Mouse (Mus musculus) heart, postnatal 0 days (tissue): ENCODE results near the gene Pom121. TPM values are rescaled to one million over a fixed set of nuclear protein-coding genes. Genes with fewer than 3 reads are reported as not detected.
A peak's percentile ranks its signal among the peaks of the same experiment; 100 is the strongest.
"Not testable (repeated sequence)": the region's sequence is repeated elsewhere in the genome, so short reads cannot be mapped to it uniquely, and the experiment has no call there.

Experiments used
- ATAC-seq: fragments of 200-750 bp; cut with Nextera tagmentation; 2 replicates; pipeline ENCODE4 v1.8.0; 2017; ENCODE audit warnings: low read depth, moderate number of reproducible peaks, moderate library complexity; ENCODE audit not compliant: insufficient read depth
- DNase-seq: peaks from one replicate; pipeline ENCODE4 v3.0.0-alpha.2; 2016; ENCODE audit warnings: low spot score
- H3K27ac ChIP-seq: fragments of 300-500 bp; sonication (generic); 2 replicates; pipeline ENCODE4 v1.5.1; 2014; ENCODE audit warnings: low read depth, mild to moderate bottlenecking
- H3K27me3 ChIP-seq: fragments of 300-500 bp; sonication (generic); 2 replicates; pipeline ENCODE4 v1.6.1; 2014; ENCODE audit warnings: low read length, mixed read lengths; ENCODE audit not compliant: control insufficient read depth, insufficient read depth
- H3K36me3 ChIP-seq: fragments of 300-500 bp; sonication (generic); replicated peaks from 2 replicates; pipeline ENCODE4 v1.6.1; 2014; ENCODE audit warnings: low read length, mixed read lengths; ENCODE audit not compliant: control insufficient read depth, insufficient read depth
- H3K4me1 ChIP-seq: fragments of 300-500 bp; sonication (generic); 2 replicates; pipeline ENCODE4 v1.6.1; 2014; ENCODE audit warnings: antibody characterized with exemption; ENCODE audit not compliant: control insufficient read depth, insufficient read depth
- H3K4me2 ChIP-seq: fragments of 300-500 bp; sonication (generic); 2 replicates; pipeline ENCODE4 v1.6.1; 2014; ENCODE audit warnings: low read depth, mild to moderate bottlenecking, low read length, moderate library complexity
- H3K4me3 ChIP-seq: fragments of 300-500 bp; sonication (generic); 2 replicates; pipeline ENCODE4 v1.5.1; 2014; ENCODE audit warnings: low read depth, low read length
- H3K9ac ChIP-seq: fragments of 300-500 bp; sonication (generic); replicated peaks from 2 replicates; pipeline ENCODE4 v1.6.1; 2014; ENCODE audit warnings: low read depth, low read length, mixed read lengths
- H3K9me3 ChIP-seq: fragments of 300-500 bp; sonication (generic); replicated peaks from 2 replicates; pipeline ENCODE4 v1.6.1; 2016; ENCODE audit warnings: low read length; ENCODE audit not compliant: control insufficient read depth
- CTCF ChIP-seq: IDR thresholded peaks from 2 replicates; pipeline ENCODE4 v1.5.1; 2016; ENCODE audit warnings: antibody characterized with exemption, control low read depth, low read depth
- EP300 ChIP-seq: IDR thresholded peaks from 2 replicates; pipeline ENCODE4 v1.6.1; 2016; ENCODE audit warnings: antibody characterized with exemption, low read depth
- WGBS: fragments of 180-500 bp; shearing (Covaris S2); extraction: QIAGEN DNeasy Blood & Tissue Kit; methylation state at CpG from one replicate; pipeline ENCODE4 v1.1.7; 2014; 5-methylcytosine and 5-hydroxymethylcytosine counted together
- polyA plus RNA-seq: library from polyadenylated mRNA; unstranded; fragments of >200 nt; fragmentation: Nextera tagmentation; extraction: Ambion mirVana; gene quantifications from 2 replicates; pipeline ENCODE4 v1.2.1, GENCODE M21; 2015
- total RNA-seq: library from RNA; depleted of rRNA; stranded (reverse); fragments of >200 nt; gene quantifications from 2 replicates; pipeline ENCODE4 v1.2.3, GENCODE M21; 2014; ENCODE audit warnings: low replicate concordance

Pom121 gene
- total and polyA plus RNA-seq, 2 experiments from 2014 or later = 4.4 to 10.3 TPM

GRCm38 (mm10) chr5:135376341-135376740 lies 18.0 kb downstream of the Pom121 start:
- no peak for ATAC-seq
- Histone ChIP-seq H3K9ac (no peak overlapping the region), H3K4me2 (no peak overlapping the region), H3K27me3 (no peaks in the 10 kb centered on the region), H3K4me3 (no peak overlapping the region), H3K36me3 (peaks cover 91% of the 10 kb centered on the region), H3K4me1 (peaks cover 5% of the 10 kb centered on the region; the same call in 1 of the 2 replicates), H3K9me3 (no peaks in the 10 kb centered on the region), H3K27ac (no peak overlapping the region)
- WGBS = 68% methylated on average over 2 of the region's 2 CpGs
- no peak for DNase-seq
- TF ChIP-seq EP300 (no peak), CTCF (no peak)

DNA sequence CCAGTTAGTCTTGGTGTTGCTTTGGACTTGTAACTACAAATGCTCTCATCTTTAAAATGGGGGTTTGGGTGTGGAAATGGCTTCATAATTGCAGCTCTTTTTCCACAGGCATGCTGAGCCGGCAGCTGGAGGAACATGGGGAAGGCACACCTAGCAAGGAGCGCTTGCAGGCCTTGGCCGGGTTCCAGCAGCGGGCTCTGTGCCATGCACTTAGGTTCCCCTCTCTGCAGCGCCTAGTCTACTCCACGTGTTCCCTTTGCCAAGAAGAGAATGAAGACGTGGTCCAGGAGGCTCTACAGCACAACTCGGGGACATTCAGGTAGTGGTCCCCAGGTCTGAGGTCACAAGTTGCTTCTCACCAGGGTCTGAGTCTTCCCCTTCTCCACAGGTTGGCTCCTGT lies 19.2 kb downstream of the Pom121 start:
- Histone ChIP-seq H3K9ac (no peak overlapping the region), H3K4me1 (peaks cover 14% of the 10 kb centered on the region), H3K4me3 (no peak overlapping the region), H3K4me2 (no peak overlapping the region), H3K27me3 (no peaks in the 10 kb centered on the region), H3K36me3 (peaks cover 80% of the 10 kb centered on the region), H3K27ac (no peak overlapping the region), H3K9me3 (no peaks in the 10 kb centered on the region)
- DNase-seq (peak; percentile 55), ATAC-seq (peak; percentile 61)
- TF ChIP-seq CTCF (no peak), EP300 (no peak)
- WGBS = 24% methylated on average over 8 of the region's 8 CpGs

DNA sequence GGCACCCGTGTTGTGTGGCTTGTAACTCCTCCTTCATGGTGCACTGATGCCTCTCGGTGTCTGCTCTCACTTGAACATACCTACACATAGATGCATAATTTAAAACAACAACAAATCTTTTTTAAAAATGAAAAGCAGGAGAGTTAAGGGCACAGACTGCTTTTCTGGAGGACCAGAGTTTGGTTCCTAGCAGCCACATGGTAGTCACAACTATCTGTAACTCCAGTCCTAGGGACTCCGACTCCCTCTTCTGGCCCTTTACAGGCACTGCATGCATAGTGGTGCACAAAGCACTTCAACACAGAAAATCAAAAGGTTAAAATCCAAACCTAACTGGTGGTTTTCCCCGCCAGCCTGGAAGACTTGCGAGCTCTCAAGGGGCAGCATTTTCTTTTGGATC lies 20.7 kb downstream of the Pom121 start:
- Histone ChIP-seq H3K4me3 (no peak overlapping the region), H3K27ac (no peak overlapping the region), H3K4me1 (peaks cover 20% of the 10 kb centered on the region), H3K36me3 (peaks cover 64% of the 10 kb centered on the region), H3K27me3 (no peaks in the 10 kb centered on the region), H3K9me3 (no peaks in the 10 kb centered on the region), H3K4me2 (no peak overlapping the region), H3K9ac (no peak overlapping the region)
- no peak for DNase-seq
- 96% methylated on average over 5 of the region's 5 CpGs for WGBS
- no peak for ATAC-seq
- TF ChIP-seq EP300 = no peak
- TF ChIP-seq CTCF = 0 out of 2 replicates have a peak, but pooled peaks have one; percentile 3

- Histone ChIP-seq H3K36me3 (peaks cover 45% of the 10 kb centered on the region), H3K4me1 (peaks cover 20% of the 10 kb centered on the region), H3K27me3 (no peaks in the 10 kb centered on the region), H3K4me2 (no peak overlapping the region), H3K9me3 (no peaks in the 10 kb centered on the region), H3K9ac (no peak overlapping the region), H3K4me3 (no peak overlapping the region), H3K27ac (no peak overlapping the region)
- ATAC-seq (no peak), DNase-seq (no peak)
- WGBS = 94% methylated on average over 13 of the region's 13 CpGs
- TF ChIP-seq EP300 (no peak), CTCF (no peak)
Observed at GRCm38 (mm10) chr5:135371195-135371594, 23.2 kb downstream of the Pom121 start.

DNA sequence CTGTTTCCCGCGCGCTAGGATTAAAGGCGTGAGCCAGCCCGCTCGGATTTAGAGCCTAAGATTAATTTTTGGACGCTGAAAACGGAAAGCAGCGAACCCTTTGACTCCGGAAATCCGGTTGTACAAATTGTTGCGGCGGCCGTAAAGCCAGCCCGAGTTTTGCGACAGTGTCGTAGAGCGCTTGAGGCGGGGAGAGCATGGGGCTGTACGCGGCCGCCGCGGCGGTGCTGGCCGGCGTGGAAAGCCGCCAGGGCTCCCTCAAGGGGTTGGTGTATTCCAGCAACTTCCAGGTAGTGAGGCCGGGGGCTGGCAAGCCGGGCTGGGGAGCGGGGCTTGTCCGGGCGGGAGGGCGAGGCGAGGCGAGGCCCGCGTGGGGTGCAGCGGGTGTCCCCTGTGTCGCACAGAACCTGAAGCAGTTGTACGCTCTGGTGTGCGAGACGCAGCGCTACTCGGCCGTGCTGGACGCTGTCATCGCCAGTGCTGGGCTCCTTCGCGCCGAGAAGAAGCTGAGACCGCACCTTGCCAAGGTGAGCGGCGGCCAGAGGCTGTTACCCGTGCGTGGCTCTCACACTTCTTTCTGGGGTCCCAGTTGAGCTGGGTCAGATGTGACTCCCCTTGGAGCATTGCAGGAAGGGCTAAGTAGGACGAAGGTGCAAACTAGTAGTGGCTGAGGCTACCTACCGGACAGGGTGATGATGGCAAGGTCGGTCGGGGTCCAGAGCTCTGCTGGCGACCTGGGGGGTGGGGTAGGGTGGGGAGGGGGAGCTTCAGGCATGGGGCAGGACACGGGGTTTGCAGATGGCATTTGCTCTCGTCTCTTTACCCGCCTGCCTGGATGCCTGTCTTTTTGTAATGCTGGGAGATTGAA lies 24.3 kb downstream of the Pom121 start, which contains the start of gene Nsun5:
Gene Nsun5 (plus strand): TSS at position 167 of the 868 bp plus-strand sequence.
- peak; percentile 95 for DNase-seq
- TF ChIP-seq EP300 (no peak), CTCF (no peak)
- under 1% methylated on average over 64 of the region's 64 CpGs for WGBS
- peak within 1 kb of the TSS; percentile 96 for H3K4me2 ChIP-seq
- peak; percentile 83 for ATAC-seq
- H3K9me3 ChIP-seq = no peaks in the 10 kb centered on the region
- H3K4me3 ChIP-seq = peak within 1 kb of the TSS; percentile 76
- H3K36me3 ChIP-seq = peaks cover 33% of the 10 kb centered on the region
- H3K4me1 ChIP-seq = peaks cover 16% of the 10 kb centered on the region
- H3K27me3 ChIP-seq = no peaks in the 10 kb centered on the region
- H3K27ac ChIP-seq = peak within 1 kb of the TSS; percentile 85
- H3K9ac ChIP-seq = peak within 1 kb of the TSS; percentile 67

DNA sequence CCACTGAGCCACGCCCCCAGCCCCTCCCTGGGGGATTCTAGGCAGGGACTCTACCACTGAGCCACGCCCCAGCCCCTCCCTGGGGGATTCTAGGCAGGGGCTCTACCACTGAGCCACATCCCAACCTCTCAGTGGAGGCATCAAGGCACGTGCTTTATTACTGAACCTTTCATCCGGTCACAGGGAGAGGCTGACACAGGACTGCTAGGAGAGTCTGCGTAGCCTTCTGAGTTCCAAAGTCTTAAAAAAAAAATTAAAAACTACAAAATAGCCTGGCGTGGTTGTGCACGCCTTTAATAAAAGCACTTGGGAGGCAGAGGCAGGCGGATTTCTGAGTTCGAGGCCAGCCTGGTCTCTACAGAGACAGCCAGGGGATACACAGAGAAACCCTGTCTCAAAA lies 25.1 kb downstream of the Pom121 start:
- Histone ChIP-seq H3K9ac (peak overlapping the region; percentile 67), H3K4me2 (peak overlapping the region; percentile 96)
- H3K9me3 ChIP-seq = not testable (repeated sequence)

More for the DNA sequence above, 25.1 kb downstream of the Pom121 start:
- not testable (repeated sequence) for H3K27me3 ChIP-seq, DNase-seq, ATAC-seq
- peaks cover 15% of the 10 kb centered on the region for H3K4me1 ChIP-seq
- 57% methylated on average over 9 of the region's 9 CpGs for WGBS
- H3K4me3 ChIP-seq = peak overlapping the region; percentile 76
- H3K36me3 ChIP-seq = peaks cover 25% of the 10 kb centered on the region
- H3K27ac ChIP-seq = peak overlapping the region; percentile 85
